Comparison of ENCODE assay signal across 8 mouse cellular contexts in the genomic region with DNA sequence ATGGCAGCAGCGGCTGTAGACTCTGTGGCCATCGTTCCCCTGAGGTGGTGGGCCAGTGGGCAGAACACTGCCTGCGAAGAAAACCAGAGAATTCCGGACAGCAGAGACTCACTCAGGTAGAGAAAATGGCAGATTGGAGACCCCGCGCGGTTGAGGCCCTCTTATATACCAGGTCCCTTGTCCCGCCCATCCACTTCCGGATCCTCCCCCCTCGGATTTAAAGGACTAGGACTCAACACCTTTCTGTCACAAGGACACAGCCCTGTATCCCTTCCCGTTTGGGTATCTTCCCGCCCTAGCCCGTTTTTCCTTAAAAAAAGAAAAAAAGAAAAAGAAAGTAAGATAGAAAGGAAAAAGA. TPM values are rescaled to one million over a fixed set of nuclear protein-coding genes. Genes with fewer than 3 reads are reported as not detected.
A peak's percentile ranks its signal among the peaks of the same experiment; 100 is the strongest.
DNase-seq lines count a peak whose midpoint lies in the region; ATAC-seq lines count a peak whose summit lies in the region.

No protein-coding gene starts in this region.

- peak overlapping the region; percentile 85 for H3K9ac ChIP-seq in intestine, embryonic 16.5 days (ENCODE audit: low read depth, low read length)

- H3K27ac ChIP-seq in embryonic facial prominence, embryonic 10.5 days (replicated peaks): peak overlapping the region; percentile 99
- peak overlapping the region; percentile 92 for H3K27ac ChIP-seq in intestine, embryonic 16.5 days (ENCODE audit: low read length)

- peak; percentile 94 for ATAC-seq in intestine, embryonic 16.5 days

- no peaks in the 10 kb centered on the region for H3K9me3 ChIP-seq in embryonic facial prominence, embryonic 10.5 days
- no peaks in the 10 kb centered on the region for H3K9me3 ChIP-seq in intestine, embryonic 16.5 days (ENCODE audit: control insufficient read depth, low read length)

- peak overlapping the region; percentile 99 for H3K4me3 ChIP-seq in embryonic facial prominence, embryonic 10.5 days
- peak overlapping the region; percentile 81 for H3K4me3 ChIP-seq in intestine, embryonic 16.5 days (ENCODE audit: low read length)

- intact Hi-C loops in left cerebral cortex, postnatal 25 days (cut with DNase I): loop anchor here (2.0 kb wide), 1 partner anchor 19 kb away; no protein-coding TSS in a partner anchor

- peaks cover 16% of the 10 kb centered on the region for H3K4me1 ChIP-seq in embryonic facial prominence, embryonic 10.5 days
- peaks cover 12% of the 10 kb centered on the region for H3K4me1 ChIP-seq in intestine, embryonic 16.5 days (ENCODE audit: control insufficient read depth, insufficient read depth, low read length)

- DNase-seq in ovary, adult 18-20 months (ENCODE audit: low spot score): peak; percentile 81
- no peak for DNase-seq in ovary, postnatal 10 days (ENCODE audit: low spot score)
- DNase-seq in embryonic facial prominence, embryonic 10.5 days (ENCODE audit: low spot score): peak; percentile 93
- peak; percentile 62 for DNase-seq in gonadal fat pad, adult 2 months (ENCODE audit: low read depth)
- DNase-seq in left cerebral cortex, postnatal 25 days (ENCODE audit: low spot score in 2 of 2): peak; percentile 88 to 93
- peak; percentile 93 for DNase-seq in mesoderm, embryonic 11.5 days (ENCODE audit: low read depth, low spot score)
- peak; percentile 84 for DNase-seq in right cerebral cortex, postnatal 4 days

- H3K27me3 ChIP-seq in embryonic facial prominence, embryonic 10.5 days (replicated peaks; ENCODE audit: low read depth, poor library complexity, severe bottlenecking): no peaks in the 10 kb centered on the region
- no peaks in the 10 kb centered on the region for H3K27me3 ChIP-seq in intestine, embryonic 16.5 days (replicated peaks; ENCODE audit: control insufficient read depth, insufficient read depth, low read length)

- H3K4me2 ChIP-seq in intestine, embryonic 16.5 days (ENCODE audit: low read depth, low read length): peak overlapping the region; percentile 71

- peaks cover 40% of the 10 kb centered on the region for H3K36me3 ChIP-seq in embryonic facial prominence, embryonic 10.5 days (replicated peaks)
- no peaks in the 10 kb centered on the region for H3K36me3 ChIP-seq in intestine, embryonic 16.5 days (ENCODE audit: control insufficient read depth, insufficient read depth, low read length)

- under 1% methylated on average over 13 of the region's 13 CpGs for WGBS in embryonic facial prominence, embryonic 10.5 days
- 0% methylated on average over 13 of the region's 13 CpGs for WGBS in intestine, embryonic 16.5 days

RNA-seq across cellular contexts. Expression of gene Nasp, which starts 0.4 kb away (rescaled TPM):
- polyA plus RNA-seq in embryonic facial prominence, embryonic 10.5 days (2016; fragmentation: Nextera tagmentation; extraction: Ambion mirVana): 333 and 342 TPM in 2 replicates
- polyA plus RNA-seq in gonadal fat pad, adult 2 months (2012; rRNA removed): 3.8 and 4.4 TPM in 2 replicates
- 74.0 and 89.8 TPM in 2 replicates for polyA plus RNA-seq in intestine, embryonic 16.5 days (2015; fragmentation: Nextera tagmentation; extraction: Ambion mirVana)
- total RNA-seq in left cerebral cortex, postnatal 25 days (2021): 10 to 100 TPM; 32.3 to 36.8 TPM

RNA-seq across cellular contexts. Expression of gene Akr1a1, which starts 24.1 kb away (rescaled TPM):
- polyA plus RNA-seq in embryonic facial prominence, embryonic 10.5 days (2016; fragmentation: Nextera tagmentation; extraction: Ambion mirVana): 644 and 663 TPM in 2 replicates
- 1,043 and 1,056 TPM in 2 replicates for polyA plus RNA-seq in gonadal fat pad, adult 2 months (2012; rRNA removed)
- polyA plus RNA-seq in intestine, embryonic 16.5 days (2015; fragmentation: Nextera tagmentation; extraction: Ambion mirVana): 928 and 934 TPM in 2 replicates
- 100 to 1,000 TPM; 396 to 420 TPM for total RNA-seq in left cerebral cortex, postnatal 25 days (2021)

RNA-seq across cellular contexts. Expression of gene Ccdc17, which starts 30.9 kb away (rescaled TPM):
- polyA plus RNA-seq in embryonic facial prominence, embryonic 10.5 days (2016; fragmentation: Nextera tagmentation; extraction: Ambion mirVana): 1.6 and 1.7 TPM in 2 replicates
- 15.3 and 20.0 TPM in 2 replicates for polyA plus RNA-seq in gonadal fat pad, adult 2 months (2012; rRNA removed)
- 6.1 and 6.4 TPM in 2 replicates for polyA plus RNA-seq in intestine, embryonic 16.5 days (2015; fragmentation: Nextera tagmentation; extraction: Ambion mirVana)
- 1 to 10 TPM; 5.0 to 5.5 TPM for total RNA-seq in left cerebral cortex, postnatal 25 days (2021)

RNA-seq across cellular contexts. Expression of gene Prdx1, which starts 58.0 kb away (rescaled TPM):
- polyA plus RNA-seq in embryonic facial prominence, embryonic 10.5 days (2016; fragmentation: Nextera tagmentation; extraction: Ambion mirVana): 1,415 and 1,463 TPM in 2 replicates
- polyA plus RNA-seq in gonadal fat pad, adult 2 months (2012; rRNA removed): 253 and 263 TPM in 2 replicates
- 1,384 and 1,485 TPM in 2 replicates for polyA plus RNA-seq in intestine, embryonic 16.5 days (2015; fragmentation: Nextera tagmentation; extraction: Ambion mirVana)
- 100 to 1,000 TPM; 158 to 160 TPM for total RNA-seq in left cerebral cortex, postnatal 25 days (2021)

Comparison
In these comparisons a context has a peak if more than half of its experiments do, and no peak if none do; other contexts are left out.
1. RNA of gene Nasp, which starts 0.4 kb away (polyA plus RNA-seq): 333 to 342 TPM in embryonic facial prominence, embryonic 10.5 days and 74.0 to 89.8 TPM in intestine, embryonic 16.5 days; 3.8 to 4.4 TPM in gonadal fat pad, adult 2 months; every median in the first group is over 10 times any median in the second.